Mouse (Mus musculus): ENCODE results near the gene Plxnc1.

GRCm38 (mm10) chr10:94934151-94934614 is 10.5 kb downstream of the Plxnc1 start:
- TF ChIP-seq CTCF (IDR thresholded peaks at IDR 0.05; ENCODE audit: control insufficient read depth, insufficient read depth, insufficient read length): no peak
- TF ChIP-seq MAX (IDR thresholded peaks at IDR 0.05): no peak
- no peak for TF ChIP-seq CEBPB (IDR thresholded peaks at IDR 0.05; ENCODE audit: low read depth)
- no peak for TF ChIP-seq MYOG (IDR thresholded peaks at IDR 0.05; ENCODE audit: control insufficient read depth, extremely low read depth, insufficient read length)
- TF ChIP-seq MYOD1 (IDR thresholded peaks at IDR 0.05; ENCODE audit: control insufficient read depth, insufficient read length, low read depth): no peak

Data from C2C12 (cell line).